Mouse (Mus musculus): Measurements from ENCODE around the gene Bbip1.
"Not testable (repeated sequence)": the region's sequence is repeated elsewhere in the genome, so short reads cannot be mapped to it uniquely, and the experiment has no call there.

Bbip1 gene

GRCm38 (mm10) chr19:53943802-53944785 lies at the start of gene Bbip1, which contains the start of gene Shoc2:
Gene Bbip1 (minus strand): TSS chr19:53944627.
Gene Shoc2 (plus strand): TSS chr19:53944306.
- peak; percentile 99 for DNase-seq (ENCODE audit: low spot score)

DNA sequence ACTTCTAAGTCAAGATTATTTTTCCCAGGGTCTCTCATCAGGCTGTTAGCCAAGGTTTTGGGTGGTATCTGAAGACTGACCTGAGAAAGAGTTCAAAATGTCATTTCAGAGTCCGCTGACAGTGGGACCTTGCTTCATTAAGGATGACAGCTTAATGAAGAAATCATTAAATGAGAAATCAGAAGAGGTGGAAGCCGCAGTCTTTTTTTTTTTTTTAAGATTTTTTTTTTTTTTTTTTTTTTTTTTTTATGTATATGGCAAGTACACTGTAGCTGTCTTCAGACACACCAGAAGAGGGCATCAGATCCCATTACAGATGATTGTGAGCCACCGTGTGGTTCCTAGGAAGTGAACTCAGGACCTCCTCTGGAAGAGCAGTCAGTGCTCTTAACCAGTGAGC lies 49.4 kb upstream of the Bbip1 start:
- DNase-seq (ENCODE audit: low spot score): no peak

GRCm38 (mm10) chr19:53990538-53990937 lies 46.1 kb upstream of the Bbip1 start:
- no peak for DNase-seq (ENCODE audit: low spot score)

DNA sequence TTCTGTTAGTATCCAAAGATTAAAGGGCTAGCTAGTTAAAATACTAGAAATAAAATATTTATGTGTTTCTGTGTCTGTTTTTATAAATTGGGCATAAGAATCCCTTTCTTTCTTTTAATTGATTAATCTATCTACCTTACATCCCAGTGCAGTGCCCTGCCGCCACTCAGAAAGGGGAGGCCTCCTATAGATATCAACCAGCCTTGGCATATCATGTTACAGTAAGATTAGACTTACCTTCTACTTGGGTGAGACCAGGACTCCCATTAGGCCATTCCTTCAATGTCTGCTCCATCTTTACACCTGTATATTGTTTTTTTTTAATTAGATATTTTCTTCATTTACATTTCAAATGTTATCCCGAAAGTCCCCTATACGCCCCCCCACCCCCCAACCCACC lies 40.2 kb upstream of the Bbip1 start:
- no peak for DNase-seq (ENCODE audit: low spot score)

- peak; percentile 15 for DNase-seq (ENCODE audit: low spot score)
Measured at GRCm38 (mm10) chr19:53983336-53983735, 38.9 kb upstream of the Bbip1 start.

DNA sequence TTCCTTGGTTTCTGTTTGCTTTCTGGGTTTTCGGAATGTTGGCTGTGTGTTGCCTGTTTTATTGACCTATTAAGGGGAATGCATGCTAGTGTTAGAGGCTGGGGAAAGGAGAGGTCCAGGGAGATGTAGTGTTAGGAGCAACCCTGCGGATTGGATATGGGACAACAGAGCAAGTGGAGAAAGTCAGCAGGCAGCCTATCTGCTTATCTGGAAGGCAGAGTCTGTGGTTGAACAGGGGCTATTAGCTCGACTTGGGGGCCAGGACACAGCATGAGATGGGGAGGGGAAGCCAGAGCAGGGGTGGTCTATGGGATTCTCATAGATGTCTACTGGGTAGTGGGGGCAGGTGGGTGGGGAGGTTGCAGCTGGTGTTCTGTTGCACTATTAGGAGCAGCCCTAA lies 37.6 kb upstream of the Bbip1 start:
- no peak for DNase-seq (ENCODE audit: low spot score)

DNA sequence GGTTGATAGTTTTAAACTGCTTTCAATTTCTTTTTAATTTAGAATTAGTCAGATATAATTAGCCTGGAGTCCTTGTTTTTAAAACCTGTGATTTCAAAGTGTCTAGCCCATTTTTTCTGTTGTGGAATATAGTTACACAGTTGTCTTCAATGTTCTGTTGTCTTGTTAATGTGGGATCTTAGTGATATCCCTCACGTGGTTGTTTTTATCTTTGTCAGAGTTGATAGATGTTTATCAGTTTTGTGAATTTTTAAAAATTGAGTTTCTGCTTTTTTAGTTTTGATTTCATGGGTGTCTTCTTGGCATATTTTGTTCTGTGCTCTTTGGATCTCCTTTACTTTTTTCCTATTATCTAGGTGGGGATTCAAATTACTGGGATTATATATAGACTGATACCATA lies 29.2 kb upstream of the Bbip1 start:
- no peak for DNase-seq (ENCODE audit: low spot score)

DNA sequence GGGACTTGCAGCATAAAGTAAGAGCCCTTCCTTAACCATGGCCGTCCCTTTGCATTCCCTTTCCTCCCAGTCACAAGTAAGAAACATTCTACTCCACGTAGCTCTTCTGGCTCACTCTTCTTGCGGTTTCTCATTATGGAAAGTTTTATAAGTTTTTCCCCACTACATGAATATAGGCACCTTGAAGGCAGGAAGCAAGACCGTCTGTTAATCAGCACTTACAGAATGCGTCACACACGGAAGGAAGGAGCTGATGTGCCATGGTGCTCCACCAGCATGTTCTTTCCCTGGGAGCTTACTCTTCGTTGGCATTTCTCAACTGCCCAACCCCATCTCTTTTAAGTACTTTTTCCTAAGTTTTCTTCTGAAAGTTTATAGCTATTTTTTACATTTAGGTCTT lies 27.5 kb upstream of the Bbip1 start:
- DNase-seq (ENCODE audit: low spot score): peak; percentile 6

DNA sequence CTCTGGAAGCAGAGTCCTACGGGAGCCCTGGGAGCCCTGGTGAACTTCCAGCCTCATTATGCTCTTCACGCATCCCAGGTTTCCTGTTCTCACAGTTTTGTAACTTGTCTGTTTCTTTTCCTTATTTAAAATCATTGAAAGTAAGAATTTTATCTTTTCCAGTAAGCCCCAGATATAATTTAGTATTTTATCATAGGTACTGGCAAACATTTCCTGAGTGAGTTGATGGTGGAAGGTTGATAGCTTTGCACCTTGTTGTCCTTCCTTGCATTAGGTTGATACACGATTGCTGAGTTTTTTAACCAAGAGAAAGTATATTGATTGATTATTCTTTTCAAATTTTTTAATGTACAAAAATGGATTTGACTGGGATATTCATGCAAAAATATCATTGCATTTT lies 24.8 kb upstream of the Bbip1 start:
- DNase-seq (ENCODE audit: low spot score): no peak

GRCm38 (mm10) chr19:53964910-53965633 lies 20.6 kb upstream of the Bbip1 start:
- DNase-seq (ENCODE audit: low spot score): no peak

DNA sequence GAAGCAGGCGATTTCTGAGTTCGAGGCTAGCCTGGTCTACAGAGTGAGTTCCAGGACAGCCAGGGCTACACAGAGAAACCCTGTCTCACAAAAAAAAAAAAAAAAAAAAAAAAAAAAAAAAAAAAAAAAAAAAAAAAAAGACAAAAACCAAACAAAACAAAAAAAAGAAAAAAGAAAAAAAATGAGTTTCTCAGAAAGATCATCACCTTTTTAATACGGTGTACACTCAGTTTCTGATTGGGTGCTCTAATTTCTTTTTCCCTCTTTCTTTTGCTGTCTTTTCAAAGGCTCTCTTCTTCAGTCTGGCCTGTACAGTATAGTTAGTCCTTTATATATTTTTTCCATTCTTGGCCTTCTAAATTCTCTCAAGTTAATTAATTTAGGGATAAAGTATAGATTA lies 19.9 kb upstream of the Bbip1 start:
- DNase-seq (ENCODE audit: low spot score): not testable (repeated sequence)

DNA sequence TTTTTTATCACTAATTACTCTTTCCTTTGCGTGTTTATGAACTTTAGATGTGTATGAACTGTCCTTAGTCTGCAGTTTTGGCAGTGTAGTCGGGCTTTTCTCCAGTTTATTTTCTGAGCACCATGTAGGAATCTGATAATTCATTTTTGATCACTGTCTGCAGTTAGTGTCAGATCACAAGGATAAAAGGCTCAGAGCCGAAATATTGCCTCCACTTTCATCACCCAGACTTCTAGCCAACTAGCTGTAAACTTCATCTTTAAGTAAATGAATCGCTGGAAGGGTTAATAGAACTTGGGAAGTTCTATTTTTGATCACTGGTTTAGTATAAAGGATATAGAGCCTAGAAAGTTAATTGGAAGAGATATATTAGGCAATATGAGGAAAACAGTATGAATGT lies 18.1 kb upstream of the Bbip1 start:
- no peak for DNase-seq (ENCODE audit: low spot score)

DNA sequence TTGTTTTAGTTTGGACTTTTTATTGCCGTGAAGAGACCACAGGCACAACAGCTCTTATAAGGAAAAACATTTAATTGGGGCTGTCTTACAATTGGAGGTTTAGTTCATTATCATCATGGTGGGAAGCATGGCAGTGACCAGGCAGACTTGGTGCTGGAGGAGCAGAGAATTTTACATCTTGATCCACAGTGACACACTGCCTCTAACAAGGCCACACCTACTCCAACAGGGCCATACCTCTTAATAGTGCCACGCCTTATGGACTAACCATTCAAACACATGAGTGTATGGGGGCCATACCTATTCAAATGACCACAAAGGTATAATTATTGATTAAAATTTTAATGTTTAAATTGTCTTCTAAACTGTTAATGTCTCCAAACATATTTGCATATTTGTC lies 13.1 kb upstream of the Bbip1 start:
- no peak for DNase-seq (ENCODE audit: low spot score)

- peak; percentile 49 for DNase-seq (ENCODE audit: low spot score)
Measured at GRCm38 (mm10) chr19:53945171-53946042, 980 bp upstream of the Bbip1 start.

DNA sequence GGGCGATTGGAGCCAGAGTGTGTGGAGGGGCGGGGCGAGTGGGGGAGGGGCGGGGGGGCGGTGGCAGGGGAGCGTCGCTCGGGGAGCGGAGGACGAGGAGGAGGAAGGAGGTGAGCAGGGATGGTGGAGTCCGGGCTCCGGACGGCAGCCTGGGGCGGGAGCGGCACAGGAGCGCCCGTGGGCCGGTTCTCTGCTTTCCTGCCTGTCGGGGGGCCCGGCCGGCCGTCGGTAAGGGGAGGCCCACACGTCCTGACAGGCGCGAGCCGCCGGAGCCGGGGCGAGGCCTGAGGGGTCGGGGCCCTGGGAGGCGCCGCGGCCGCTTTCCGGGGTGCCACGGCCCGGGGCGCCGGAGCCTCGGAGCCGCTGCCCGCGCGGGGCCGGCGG lies 351 bp upstream of the Bbip1 start:
- no peak for DNase-seq (ENCODE audit: low spot score)

DNA sequence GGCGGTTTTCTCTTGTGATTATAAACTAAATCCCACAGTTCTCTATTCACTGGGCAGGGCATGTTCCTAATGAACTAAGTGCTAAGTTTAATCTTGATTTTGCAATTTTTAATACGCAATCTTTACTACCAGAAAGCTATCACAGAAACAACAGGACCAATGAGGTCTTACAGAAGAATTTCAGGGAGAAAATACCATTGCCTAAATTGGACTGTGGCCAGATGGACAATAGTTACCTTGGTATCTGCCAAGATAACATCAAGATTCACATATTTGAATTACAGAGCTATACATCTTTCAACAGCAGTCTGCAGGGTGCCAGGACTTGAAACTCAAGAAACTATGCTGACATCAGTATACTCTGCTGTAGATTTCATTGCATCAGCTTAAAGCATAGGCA lies 2.1 kb downstream of the Bbip1 start:
- DNase-seq (ENCODE audit: low spot score): no peak

- no peak for DNase-seq (ENCODE audit: low spot score)
Measured at GRCm38 (mm10) chr19:53941139-53941538, 3.3 kb downstream of the Bbip1 start.

DNA sequence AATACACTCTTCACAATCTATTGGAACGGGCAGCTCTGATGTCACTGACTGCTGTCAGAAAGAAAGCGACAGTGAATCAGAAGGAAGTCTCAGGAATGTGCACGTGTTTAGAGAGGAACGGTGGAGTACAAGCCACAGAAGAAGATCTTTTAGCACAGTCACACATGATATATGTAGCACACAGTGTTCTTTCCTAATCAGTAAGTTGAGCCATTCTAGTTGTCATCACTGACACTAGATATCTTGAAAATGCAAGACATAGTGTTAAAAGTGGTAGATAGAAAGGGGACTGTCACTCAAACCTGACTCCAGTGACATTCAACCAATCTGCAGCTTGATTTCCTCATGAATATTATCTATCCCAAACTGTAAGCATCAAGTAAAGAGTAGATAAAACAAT lies 5.0 kb downstream of the Bbip1 start:
- no peak for DNase-seq (ENCODE audit: low spot score)

DNA sequence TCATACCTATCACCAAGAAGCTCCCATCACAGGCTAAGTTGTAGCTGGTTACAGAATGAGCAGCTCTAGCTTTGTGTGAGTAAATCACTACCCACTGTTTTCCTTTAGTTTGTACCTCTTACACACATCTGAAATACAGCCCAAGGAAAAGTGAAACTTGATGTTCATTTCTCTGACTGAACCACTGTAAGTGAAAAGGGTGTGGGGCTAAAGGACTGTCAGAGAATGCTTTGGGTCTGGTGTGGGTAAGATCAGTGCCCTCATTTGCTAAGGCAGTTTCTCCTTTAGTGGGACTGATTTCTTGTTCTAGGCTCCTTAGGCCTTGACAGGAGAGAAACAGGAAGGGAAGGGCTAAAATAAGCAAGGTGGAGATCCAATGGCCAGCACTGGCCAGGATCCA lies 10.4 kb downstream of the Bbip1 start:
- no peak for DNase-seq (ENCODE audit: low spot score)

DNA sequence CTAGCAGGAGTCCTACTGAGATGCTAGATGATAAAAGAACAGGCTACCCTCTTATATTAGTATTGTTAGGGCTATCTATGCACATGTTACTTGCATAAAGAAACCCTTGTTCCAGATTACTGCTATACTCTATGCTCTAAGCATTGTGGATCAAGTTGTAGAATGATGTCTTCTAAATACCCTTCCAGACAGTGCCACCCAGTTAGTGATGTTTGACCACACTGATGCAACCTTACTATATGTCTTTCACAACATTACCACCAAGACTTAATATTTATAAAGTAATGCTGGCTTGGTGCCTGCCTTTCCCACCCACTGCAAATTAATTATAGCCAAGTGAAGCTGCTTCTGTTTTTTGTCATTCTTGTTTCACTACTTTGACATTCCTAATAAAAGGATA lies 11.4 kb downstream of the Bbip1 start:
- no peak for DNase-seq (ENCODE audit: low spot score)

DNA sequence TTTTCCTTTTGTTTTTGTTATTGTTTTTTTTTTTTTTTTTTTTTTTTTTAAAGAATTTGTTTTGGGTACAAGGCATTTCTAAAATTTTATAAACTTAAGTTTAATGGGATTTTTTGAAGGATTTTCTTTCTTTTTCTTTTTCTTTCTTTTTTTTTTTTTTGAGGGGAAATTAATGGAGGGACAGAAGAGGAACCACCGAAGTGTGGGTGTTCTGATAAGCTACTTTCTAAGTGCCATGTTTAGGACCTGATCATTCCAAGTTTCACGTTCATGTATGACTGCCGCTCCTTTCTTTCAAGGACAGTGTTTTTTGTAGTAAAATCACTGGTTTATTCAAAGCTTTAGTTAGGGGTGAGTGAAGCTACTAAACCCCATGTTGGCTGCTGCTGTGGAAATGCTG lies 15.2 kb downstream of the Bbip1 start:
- no peak for DNase-seq (ENCODE audit: low spot score)

GRCm38 (mm10) chr19:53926705-53927104 lies 17.7 kb downstream of the Bbip1 start:
- DNase-seq (ENCODE audit: low spot score): no peak
